In the genomic region with DNA sequence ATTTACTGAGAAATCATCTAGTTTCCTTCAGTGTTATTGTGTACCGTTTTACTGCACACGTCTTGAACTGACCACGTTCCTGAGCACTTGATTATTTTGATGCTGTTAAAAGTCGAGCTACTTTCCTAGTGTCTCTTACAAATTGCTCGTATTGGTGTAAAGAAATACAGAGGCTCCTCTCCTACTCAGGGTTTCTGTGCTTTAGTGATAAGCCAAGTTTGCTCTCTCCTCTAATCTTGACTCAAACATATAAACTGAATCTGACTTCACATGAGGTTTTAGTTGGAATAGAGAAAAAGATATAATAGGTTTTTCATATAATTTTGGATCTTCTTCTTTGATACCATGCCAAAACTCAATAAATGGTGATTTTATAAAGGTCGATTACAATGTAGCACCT, we compare ENCODE assay signal across 21 mouse cellular contexts. TPM values are rescaled to one million over a fixed set of nuclear protein-coding genes. Genes with fewer than 3 reads are reported as not detected.
A peak's percentile ranks its signal among the peaks of the same experiment; 100 is the strongest.
DNase-seq lines count a peak whose midpoint lies in the region; ATAC-seq and TF ChIP-seq lines count a peak whose summit lies in the region.
"Had no signal": no experiment of that assay in that cellular context is flagged by ENCODE, and none has a peak within 500 bp of the region (broad histone marks: within the 10 kb centered on the region; RNA-seq: fewer than 3 reads in every experiment).

No protein-coding gene starts in this region.

- H3K4me3 ChIP-seq in liver, embryonic 12.5 days, result no peak overlapping the region
- no peak overlapping the region for H3K4me3 ChIP-seq in liver, embryonic 16.5 days (ENCODE audit: low read depth, low read length)
- no peak overlapping the region for H3K4me3 ChIP-seq in intestine, postnatal 0 days (ENCODE audit: low read depth, low read length)
- H3K4me3 ChIP-seq: embryonic facial prominence, embryonic 10.5 days; erythroblast, embryonic 14.5 days; forebrain, embryonic 10.5 days; gastrocnemius, adult 2 months; heart, embryonic 13.5 days; hindbrain, embryonic 13.5 days had no signal

- ATAC-seq in liver, embryonic 12.5 days, result peak; percentile 50; the same call in 1 of the 2 replicates
- peak; percentile 42; the same call in 1 of the 2 replicates for ATAC-seq in liver, embryonic 16.5 days (ENCODE audit: low read depth)
- ATAC-seq in intestine, postnatal 0 days, result no peak
- ATAC-seq in monocyte, adult 5-6 weeks (replicated peaks; ENCODE audit: insufficient number of reproducible peaks, low FRiP score, low TSS enrichment, poor library complexity, severe bottlenecking), result no peak
- ATAC-seq: forebrain, embryonic 14.5 days; hindbrain, postnatal 0 days had no signal

- H3K36me3 ChIP-seq in liver, embryonic 12.5 days, result no peaks in the 10 kb centered on the region
- H3K36me3 ChIP-seq in liver, embryonic 16.5 days (ENCODE audit: control insufficient read depth, insufficient read depth), result no peaks in the 10 kb centered on the region
- H3K36me3 ChIP-seq in intestine, postnatal 0 days (ENCODE audit: control insufficient read depth, insufficient read depth), result no peaks in the 10 kb centered on the region
- H3K36me3 ChIP-seq: embryonic facial prominence, embryonic 10.5 days; forebrain, embryonic 10.5 days; heart, embryonic 13.5 days; hindbrain, embryonic 13.5 days had no signal

- peak overlapping the region; percentile 40 for H3K4me2 ChIP-seq in liver, embryonic 12.5 days
- H3K4me2 ChIP-seq in liver, embryonic 16.5 days (ENCODE audit: low read depth, low read length), result peak overlapping the region; percentile 34; the same call in 1 of the 2 replicates
- H3K4me2 ChIP-seq in intestine, postnatal 0 days (replicated peaks; ENCODE audit: low read depth), result no peak overlapping the region
- H3K4me2 ChIP-seq: heart, embryonic 13.5 days; hindbrain, embryonic 13.5 days had no signal

- no peaks in the 10 kb centered on the region for H3K9me3 ChIP-seq in liver, embryonic 12.5 days (replicated peaks)
- H3K9me3 ChIP-seq in liver, embryonic 16.5 days (replicated peaks; ENCODE audit: control insufficient read depth, low read length), result no peaks in the 10 kb centered on the region
- no peaks in the 10 kb centered on the region for H3K9me3 ChIP-seq in intestine, postnatal 0 days (ENCODE audit: control insufficient read depth)
- H3K9me3 ChIP-seq: embryonic facial prominence, embryonic 10.5 days; forebrain, embryonic 10.5 days; heart, embryonic 13.5 days; hindbrain, embryonic 13.5 days had no signal

- no peaks in the 10 kb centered on the region for H3K27me3 ChIP-seq in liver, embryonic 12.5 days (replicated peaks)
- no peaks in the 10 kb centered on the region for H3K27me3 ChIP-seq in liver, embryonic 16.5 days (ENCODE audit: control insufficient read depth, insufficient read depth, low read depth, low read length)
- H3K27me3 ChIP-seq in intestine, postnatal 0 days (replicated peaks; ENCODE audit: control insufficient read depth, insufficient read depth, low read length), result no peaks in the 10 kb centered on the region
- H3K27me3 ChIP-seq: heart, embryonic 13.5 days; hindbrain, embryonic 13.5 days had no signal

- DNase-seq in c-Kit-positive CD71-positive TER-119-negative erythroid progenitor cells, embryonic 14.5 days (ENCODE audit: low read depth), result peak; percentile 50
- DNase-seq in layer of hippocampus, adult 8-10 months (ENCODE audit: low spot score in 2 of 2), result no peak
- DNase-seq in heart, postnatal 25 days (ENCODE audit: low spot score), result no peak
- DNase-seq: adrenal gland, postnatal 10 days; cerebellum, adult 18-20 months; cerebellum, postnatal 10 days; gastrocnemius, adult 2 months; gastrocnemius, postnatal 25 days had no signal

- H3K9ac ChIP-seq in liver, embryonic 12.5 days, result no peak overlapping the region
- no peak overlapping the region for H3K9ac ChIP-seq in liver, embryonic 16.5 days (ENCODE audit: low read depth, low read length)
- H3K9ac ChIP-seq in intestine, postnatal 0 days (ENCODE audit: low read depth, low read length), result no peak overlapping the region
- H3K9ac ChIP-seq: heart, embryonic 13.5 days; hindbrain, embryonic 13.5 days had no signal

- H3K4me1 ChIP-seq in liver, embryonic 12.5 days, result peaks cover 70% of the 10 kb centered on the region
- peaks cover 22% of the 10 kb centered on the region for H3K4me1 ChIP-seq in liver, embryonic 16.5 days (ENCODE audit: control insufficient read depth, low read depth, low read length)
- H3K4me1 ChIP-seq in intestine, postnatal 0 days (replicated peaks; ENCODE audit: control insufficient read depth, insufficient read depth, low read length), result no peaks in the 10 kb centered on the region
- H3K4me1 ChIP-seq: hindbrain, embryonic 13.5 days had no signal

- intact Hi-C loops in heart, postnatal 25 days (cut with DNase I), result no loop called here

- 31% methylated on average over 6 of the region's 6 CpGs for WGBS in liver, embryonic 12.5 days (ENCODE audit: insufficient replicate concordance)
- WGBS in liver, embryonic 16.5 days (ENCODE audit: insufficient replicate concordance), result 28% methylated on average over 6 of the region's 6 CpGs
- 78% methylated on average over 6 of the region's 6 CpGs for WGBS in intestine, postnatal 0 days

- TF ChIP-seq CTCF in intestine, postnatal 0 days (IDR thresholded peaks at IDR 0.05; ENCODE audit: low read depth), result no peak

- peak overlapping the region; percentile 79 for H3K27ac ChIP-seq in liver, embryonic 12.5 days
- H3K27ac ChIP-seq in liver, embryonic 16.5 days (ENCODE audit: low read length), result peak overlapping the region; percentile 77
- H3K27ac ChIP-seq in intestine, postnatal 0 days (ENCODE audit: low read depth, low read length), result no peak overlapping the region
- H3K27ac ChIP-seq: embryonic facial prominence, embryonic 10.5 days; forebrain, embryonic 10.5 days; gastrocnemius, adult 2 months; heart, embryonic 13.5 days; hindbrain, embryonic 13.5 days; hindbrain, postnatal 0 days had no signal

RNA-seq across cellular contexts. Expression of gene Lysmd3, which starts 11.1 kb away (rescaled TPM):
- 17.7 and 19.5 TPM in 2 replicates for polyA plus RNA-seq in liver, embryonic 12.5 days (2016; fragmentation: Nextera tagmentation; extraction: Ambion mirVana)
- polyA plus RNA-seq in liver, embryonic 16.5 days (2015; fragmentation: Nextera tagmentation; extraction: Ambion mirVana), result 18.7 and 19.0 TPM in 2 replicates
- total RNA-seq in layer of hippocampus, adult 8-10 months (2022), result 10 to 100 TPM; 10.6 to 15.2 (median 13.9) TPM
- 32.4 and 32.7 TPM in 2 replicates for polyA plus RNA-seq in intestine, postnatal 0 days (2015; fragmentation: Nextera tagmentation; extraction: Ambion mirVana)
- total RNA-seq in heart, postnatal 25 days (2021), result 10 to 100 TPM; 17.4 to 17.9 TPM
- 52.9 to 67.6 TPM (median 55.5 TPM) in 3 replicates for total RNA-seq in monocyte, adult 5-6 weeks (2017)

RNA-seq across cellular contexts. Expression of gene Adgrv1, which starts 13.4 kb away (rescaled TPM):
- 0.30 and 0.31 TPM in 2 replicates for polyA plus RNA-seq in liver, embryonic 12.5 days (2016; fragmentation: Nextera tagmentation; extraction: Ambion mirVana)
- 0.17 and 0.19 TPM in 2 replicates for polyA plus RNA-seq in liver, embryonic 16.5 days (2015; fragmentation: Nextera tagmentation; extraction: Ambion mirVana)
- 1 to 10 TPM; 2.2 to 4.2 (median 3.0) TPM for total RNA-seq in layer of hippocampus, adult 8-10 months (2022)
- polyA plus RNA-seq in intestine, postnatal 0 days (2015; fragmentation: Nextera tagmentation; extraction: Ambion mirVana), result 0.86 and 0.90 TPM in 2 replicates
- under 1 TPM; 0.13 to 0.17 TPM for total RNA-seq in heart, postnatal 25 days (2021)
- total RNA-seq in monocyte, adult 5-6 weeks (2017), result 0.38 to 0.97 TPM in 2 of 3 replicates, not detected in the other
- total RNA-seq: gastrocnemius, adult 2 months; granulocyte monocyte progenitor cell, adult 5-6 weeks; hematopoietic stem cell, adult 5-6 weeks had no signal

Comparison
In these comparisons a context has a peak if more than half of its experiments do, and no peak if none do; other contexts are left out.
1. ATAC-seq: peak in liver, embryonic 12.5 days (single experiment) and liver, embryonic 16.5 days (single experiment); none in intestine, postnatal 0 days (single experiment) and monocyte, adult 5-6 weeks (single experiment).